Mouse (Mus musculus) erythroblast, embryonic 14.5 days (primary cell): ENCODE data around the gene Gstt1.

Experiments
- GATA1 ChIP-seq: IDR thresholded peaks from 2 replicates; pipeline ENCODE4 v1.6.1; 2012; ENCODE audit warnings: low read length, inconsistent platforms, mixed read lengths
- TAL1 ChIP-seq: IDR thresholded peaks from 3 replicates; pipeline ENCODE4 v1.6.1; 2012; ENCODE audit warnings: low read length, inconsistent platforms, mixed read lengths

GRCm38 (mm10) chr10:75824530-75824929 lies 26.1 kb upstream of the Gstt1 start:
- TF ChIP-seq TAL1 (no peak), GATA1 (no peak)
